Mouse (Mus musculus) cerebellum, postnatal 4 days (tissue): ENCODE results near the gene Chrm3.

ENCODE experiments used
- DNase-seq, 2 experiments: peaks; one replicate each; pipeline ENCODE4 v3.0.0; 2022; ENCODE audit warnings: low spot score in 2 of 2, mixed read lengths in 1 of 2

The Chrm3 gene

GRCm38 (mm10) chr13:10236279-10236678 lies 124.4 kb downstream of the Chrm3 start:
- no peak for DNase-seq

GRCm38 (mm10) chr13:10235391-10236169 lies 125.1 kb downstream of the Chrm3 start:
- peak in 1 of 2 experiments; percentile 22 for DNase-seq

DNA sequence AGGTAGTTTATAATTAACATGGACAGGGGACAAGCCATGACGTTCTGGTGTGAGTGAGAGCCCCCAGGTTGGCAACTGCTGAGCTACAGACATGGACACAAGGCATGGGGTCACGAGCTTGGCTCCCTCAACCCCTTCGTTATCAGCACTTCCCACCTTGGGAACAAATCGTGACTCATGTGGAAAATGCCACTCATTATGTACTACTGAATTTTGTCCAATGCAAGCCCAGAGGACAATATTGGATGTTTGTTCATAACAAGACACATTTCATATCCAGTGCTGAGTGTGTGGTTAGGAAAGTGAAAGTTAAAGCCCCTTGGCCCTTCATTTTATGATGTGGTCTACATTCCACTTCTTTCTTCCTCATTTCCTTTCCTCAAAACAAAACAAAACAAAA lies 140.2 kb downstream of the Chrm3 start:
- DNase-seq, result no peak

GRCm38 (mm10) chr13:10212112-10212511 lies 148.5 kb downstream of the Chrm3 start:
- DNase-seq, result no peak

DNA sequence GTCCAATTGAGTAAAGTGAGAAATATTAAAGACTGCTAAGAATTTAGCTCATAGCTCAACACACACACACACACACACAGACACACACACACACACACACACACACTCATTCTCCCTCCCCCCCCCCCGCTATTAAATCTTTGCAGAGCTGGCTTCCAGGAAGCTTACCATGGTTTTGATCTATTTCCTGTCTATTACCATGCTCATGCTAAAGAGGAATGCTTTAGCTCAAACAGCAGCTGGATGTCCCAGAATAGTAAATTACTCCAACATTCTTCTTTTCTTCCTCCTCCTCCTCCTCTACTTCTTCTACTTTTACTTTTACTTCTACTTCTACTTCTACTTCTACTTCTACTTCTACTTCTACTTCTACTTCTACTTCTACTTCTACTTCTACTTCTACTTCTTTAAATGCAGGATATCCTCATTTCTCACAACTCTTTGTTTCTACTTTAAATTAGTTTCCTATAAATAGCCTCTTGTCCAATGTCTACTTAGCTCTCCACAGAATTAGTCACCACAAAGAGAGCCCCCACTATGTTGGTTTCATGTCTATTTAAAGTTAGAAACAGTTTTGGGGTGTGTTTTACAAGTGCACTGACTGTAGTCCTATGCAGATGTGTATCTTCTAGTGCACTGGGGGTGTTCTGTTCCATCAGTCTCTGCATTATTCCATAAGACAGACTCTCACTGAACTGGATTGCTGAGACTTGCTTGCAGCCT lies 150.0 kb downstream of the Chrm3 start:
- no peak for DNase-seq

GRCm38 (mm10) chr13:10199206-10199956 lies 161.3 kb downstream of the Chrm3 start:
- DNase-seq, result no peak

GRCm38 (mm10) chr13:10189829-10190228 lies 170.8 kb downstream of the Chrm3 start:
- no peak for DNase-seq

DNA sequence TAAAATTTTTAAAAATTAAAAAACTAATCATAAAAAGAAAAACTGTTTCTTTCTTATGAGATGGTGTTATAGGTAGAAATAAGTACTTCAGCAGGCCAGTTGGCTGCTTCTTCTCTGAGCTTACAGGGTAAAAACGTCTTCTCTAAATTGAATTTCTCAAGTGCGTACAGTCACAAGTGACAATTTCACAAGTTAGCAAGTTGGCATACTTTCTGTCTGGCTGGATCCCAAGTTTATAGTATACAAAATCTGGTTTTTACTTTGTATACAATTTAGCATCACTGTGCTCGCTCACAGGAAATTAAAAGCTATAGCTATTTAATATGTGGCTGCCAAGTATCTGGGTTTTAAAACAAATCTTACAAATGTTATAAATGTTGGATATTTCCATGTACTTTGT lies 172.7 kb downstream of the Chrm3 start:
- no peak for DNase-seq

DNA sequence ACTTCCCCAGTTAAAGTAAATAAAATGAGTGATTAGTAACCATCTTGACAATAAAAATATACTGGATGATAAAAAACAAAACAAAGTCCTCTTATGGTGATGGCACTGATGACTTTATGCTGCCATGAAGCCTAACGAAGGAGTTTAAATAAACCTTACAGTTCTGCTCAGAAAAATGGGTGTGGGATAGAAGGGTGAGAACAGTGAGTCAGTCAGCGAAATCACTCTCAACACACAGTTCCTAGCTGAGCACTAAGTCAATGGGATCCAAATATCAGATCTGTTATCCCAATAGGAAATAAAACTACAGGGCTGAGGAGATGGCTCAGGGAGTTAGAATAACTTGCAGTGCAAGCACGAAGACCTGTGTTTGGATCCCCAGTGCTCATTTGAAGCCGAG lies 176.8 kb downstream of the Chrm3 start:
- DNase-seq, result no peak

GRCm38 (mm10) chr13:10182756-10183155 lies 177.9 kb downstream of the Chrm3 start:
- no peak for DNase-seq

GRCm38 (mm10) chr13:10170529-10170928 lies 190.1 kb downstream of the Chrm3 start:
- no peak for DNase-seq

- no peak for DNase-seq
Observed at GRCm38 (mm10) chr13:10163354-10163753, 197.3 kb downstream of the Chrm3 start.

GRCm38 (mm10) chr13:10157496-10157895 lies 203.2 kb downstream of the Chrm3 start:
- DNase-seq, result no peak

GRCm38 (mm10) chr13:10140573-10140972 lies 220.1 kb downstream of the Chrm3 start:
- DNase-seq, result no peak

GRCm38 (mm10) chr13:10138878-10139277 lies 221.8 kb downstream of the Chrm3 start:
- no peak for DNase-seq

- no peak for DNase-seq
Observed at GRCm38 (mm10) chr13:10131064-10131463, 229.6 kb downstream of the Chrm3 start.

GRCm38 (mm10) chr13:10112211-10112610 lies 248.4 kb downstream of the Chrm3 start:
- no peak for DNase-seq

- no peak for DNase-seq
Observed at GRCm38 (mm10) chr13:10109542-10109941, 251.1 kb downstream of the Chrm3 start.

DNA sequence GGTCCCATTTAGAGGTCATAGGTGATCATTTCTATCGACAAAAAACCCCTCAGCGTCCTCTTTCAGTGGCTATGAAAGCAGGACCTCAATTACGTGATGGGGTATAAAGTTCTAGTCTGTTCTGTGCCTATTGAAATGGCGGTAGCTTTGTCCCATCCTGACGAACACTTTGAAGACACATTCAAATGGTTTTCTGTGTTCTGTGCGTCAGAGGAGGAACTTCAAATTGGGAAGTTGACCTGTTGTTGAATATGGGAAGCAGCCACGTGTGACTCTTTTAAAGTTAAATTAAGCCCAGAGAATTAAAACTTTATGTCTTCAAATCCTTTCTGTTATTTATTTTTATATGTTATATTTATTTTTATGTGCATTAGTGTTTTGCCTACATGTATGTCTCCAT lies 253.3 kb downstream of the Chrm3 start:
- no peak for DNase-seq

GRCm38 (mm10) chr13:10090778-10091177 lies 269.9 kb downstream of the Chrm3 start:
- no peak for DNase-seq

DNA sequence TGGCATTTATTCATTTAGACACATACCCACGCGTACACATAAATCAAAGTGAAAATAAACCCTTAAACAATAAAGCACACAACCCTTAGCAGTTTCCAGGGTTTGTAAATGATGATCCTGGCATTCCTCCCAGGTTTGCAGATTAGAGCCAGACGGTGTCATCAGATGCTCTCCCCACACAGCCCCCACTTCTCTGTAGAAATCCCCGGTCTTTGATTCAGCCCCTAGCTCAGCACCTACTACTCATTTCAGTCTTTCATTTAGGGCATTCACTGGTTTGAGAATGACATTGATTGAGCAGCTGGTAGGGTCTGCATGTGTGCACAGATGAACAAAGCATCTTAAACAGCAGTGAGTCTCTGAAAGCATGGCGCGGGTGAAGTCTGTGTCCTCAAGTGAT lies 274.3 kb downstream of the Chrm3 start:
- DNase-seq, result no peak

DNA sequence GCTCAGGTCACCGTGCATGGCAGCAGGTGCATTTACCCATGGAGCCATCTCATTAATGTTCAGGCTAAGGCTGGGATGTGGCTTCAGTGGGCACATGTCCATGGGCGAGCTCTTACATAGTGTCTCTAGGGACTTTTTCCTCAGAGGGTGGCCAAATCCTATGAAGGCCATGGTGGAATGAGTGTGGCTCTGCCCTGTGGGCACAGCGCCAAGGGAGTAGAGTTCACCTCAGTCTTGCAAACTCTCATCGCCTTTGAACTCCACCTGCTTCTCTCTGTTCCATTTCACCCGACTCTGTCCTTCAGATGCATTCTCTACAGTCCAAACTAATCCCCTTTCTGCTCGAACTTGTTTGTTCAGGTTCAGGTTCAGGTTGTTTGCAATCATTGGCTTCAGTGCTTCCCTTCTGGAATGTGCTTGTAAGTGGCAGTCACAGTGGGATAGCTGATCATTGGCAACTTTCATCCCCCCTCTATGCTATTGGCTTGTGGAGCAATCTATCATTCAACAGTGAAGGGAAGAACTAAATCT lies 278.7 kb downstream of the Chrm3 start:
- DNase-seq, result no peak
